Comparison of ENCODE assay signal across 25 mouse cellular contexts in the genomic region with DNA sequence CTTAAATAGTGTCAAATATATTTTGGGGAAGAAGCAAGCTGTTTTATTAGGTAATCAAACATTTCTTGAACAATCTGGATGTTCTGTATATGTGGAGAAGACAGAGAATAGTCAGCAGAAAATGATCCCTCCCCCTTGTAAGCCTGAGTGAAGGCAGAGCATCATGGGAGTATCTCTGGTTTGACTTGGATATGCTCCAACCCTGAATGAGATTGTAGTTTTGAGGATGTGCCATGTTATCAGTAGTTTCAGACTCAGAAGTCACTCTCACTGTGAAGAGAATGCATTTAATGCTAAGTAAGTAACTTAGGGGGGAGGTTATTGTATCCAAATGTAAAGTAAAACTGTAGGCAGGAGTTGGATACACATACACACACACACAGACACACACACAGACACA.
"Had no signal": no experiment of that assay in that cellular context is flagged by ENCODE, and none has a peak within 500 bp of the region (broad histone marks: within the 10 kb centered on the region; RNA-seq: fewer than 3 reads in every experiment).

No protein-coding gene starts in this region.

- H3K27me3 ChIP-seq: heart, embryonic 13.5 days; heart, embryonic 15.5 days; hindbrain, embryonic 12.5 days; intestine, embryonic 15.5 days; limb, embryonic 12.5 days; liver, embryonic 13.5 days had no signal

- H3K9me3 ChIP-seq: heart, embryonic 15.5 days; hindbrain, embryonic 10.5 days; hindbrain, embryonic 12.5 days; intestine, embryonic 15.5 days; limb, embryonic 10.5 days; limb, embryonic 12.5 days; liver, embryonic 13.5 days had no signal

- ATAC-seq: hindbrain, embryonic 16.5 days; inflammation-experienced regulatory T-cells, adult 6 months; intestine, embryonic 15.5 days; intestine, postnatal 0 days had no signal

- H3K4me3 ChIP-seq: gastrocnemius, adult 2 months; heart, embryonic 13.5 days; heart, embryonic 15.5 days; hindbrain, embryonic 10.5 days; hindbrain, embryonic 12.5 days; intestine, embryonic 15.5 days; layer of hippocampus, adult 2 months; left cerebral cortex, adult 2 months; limb, embryonic 10.5 days; limb, embryonic 12.5 days; liver, embryonic 13.5 days had no signal

- DNase-seq: gastrocnemius, adult 2 months; gastrocnemius, postnatal 10 days; gastrocnemius, postnatal 25 days; heart, adult 18-20 months; heart, postnatal 4 days; kidney, adult 18-20 months; kidney, adult 8-10 months; kidney, postnatal 10 days; kidney, postnatal 25 days; kidney, postnatal 4 days; liver; liver, embryonic 13.5 days had no signal

- H3K36me3 ChIP-seq: heart, embryonic 13.5 days; heart, embryonic 15.5 days; hindbrain, embryonic 10.5 days; hindbrain, embryonic 12.5 days; intestine, embryonic 15.5 days; limb, embryonic 10.5 days; limb, embryonic 12.5 days; liver, embryonic 13.5 days had no signal

- H3K9ac ChIP-seq: heart, embryonic 13.5 days; heart, embryonic 15.5 days; hindbrain, embryonic 12.5 days; hindbrain, embryonic 14.5 days; intestine, embryonic 15.5 days; limb, embryonic 12.5 days; liver, embryonic 13.5 days had no signal

- H3K27ac ChIP-seq: gastrocnemius, adult 2 months; heart, embryonic 13.5 days; heart, embryonic 15.5 days; hindbrain, embryonic 10.5 days; hindbrain, embryonic 12.5 days; hindbrain, embryonic 14.5 days; intestine, embryonic 15.5 days; layer of hippocampus, adult 2 months; left cerebral cortex, adult 2 months; limb, embryonic 10.5 days; limb, embryonic 12.5 days; liver, embryonic 13.5 days had no signal

- H3K4me1 ChIP-seq: heart, embryonic 13.5 days; heart, embryonic 15.5 days; hindbrain, embryonic 12.5 days; limb, embryonic 10.5 days; limb, embryonic 12.5 days had no signal
